Mouse (Mus musculus) limb, embryonic 11.5 days (tissue): ENCODE measurements around the gene Pam16. TPM values are rescaled to one million over a fixed set of nuclear protein-coding genes. Genes with fewer than 3 reads are reported as not detected.
A peak's percentile ranks its signal among the peaks of the same experiment; 100 is the strongest.

Source experiments
- ATAC-seq: fragments of 200-750 bp; cut with Nextera tagmentation; 2 replicates; pipeline ENCODE4 v1.8.0; 2017; ENCODE audit warnings: low read depth; ENCODE audit not compliant: insufficient number of reproducible peaks, low FRiP score, low TSS enrichment
- DNase-seq: peaks from one replicate; pipeline ENCODE4 v3.0.0-alpha.2; 2015; ENCODE audit warnings: low spot score
- H3K27ac ChIP-seq: fragments of 300-500 bp; sonication (generic); replicated peaks from 2 replicates; pipeline ENCODE4 v1.5.1; 2014; ENCODE audit warnings: low read depth, mild to moderate bottlenecking, low read length
- H3K27me3 ChIP-seq: fragments of 300-500 bp; sonication (generic); 2 replicates; pipeline ENCODE4 v1.6.1; 2014; ENCODE audit warnings: mild to moderate bottlenecking, low read length, mixed read lengths; ENCODE audit not compliant: control insufficient read depth, insufficient read depth
- H3K36me3 ChIP-seq: fragments of 300-500 bp; sonication (generic); 2 replicates; pipeline ENCODE4 v1.6.1; 2014; ENCODE audit warnings: mild to moderate bottlenecking, low read length, moderate library complexity, mixed read lengths; ENCODE audit not compliant: control insufficient read depth, insufficient read depth
- H3K4me1 ChIP-seq: fragments of 300-500 bp; sonication (generic); 2 replicates; pipeline ENCODE4 v1.6.1; 2014; ENCODE audit warnings: low read length, mixed read lengths; ENCODE audit not compliant: control insufficient read depth, insufficient read depth
- H3K4me2 ChIP-seq: fragments of 300-500 bp; sonication (generic); 2 replicates; pipeline ENCODE4 v1.6.1; 2014; ENCODE audit warnings: low read depth, mild to moderate bottlenecking, moderate library complexity; ENCODE audit not compliant: severe bottlenecking
- H3K4me3 ChIP-seq: fragments of 300-500 bp; sonication (generic); 2 replicates; pipeline ENCODE4 v1.5.1; 2014; ENCODE audit warnings: low read depth, low read length
- H3K9ac ChIP-seq: fragments of 300-500 bp; sonication (generic); 2 replicates; pipeline ENCODE4 v1.6.1; 2014; ENCODE audit warnings: mild to moderate bottlenecking, low read length
- H3K9me3 ChIP-seq: fragments of 300-500 bp; sonication (generic); 2 replicates; pipeline ENCODE4 v1.6.1; 2016; ENCODE audit warnings: low read length; ENCODE audit not compliant: control insufficient read depth
- WGBS: fragments of 180-500 bp; shearing (Covaris S2); extraction: QIAGEN DNeasy Blood & Tissue Kit; methylation state at CpG from one replicate; pipeline ENCODE4 v1.1.7; 2014; 5-methylcytosine and 5-hydroxymethylcytosine counted together
- polyA plus RNA-seq: library from polyadenylated mRNA; unstranded; fragments of >200 nt; fragmentation: Nextera tagmentation; extraction: Ambion mirVana; gene quantifications from 2 replicates; pipeline ENCODE4 v1.2.1, GENCODE M21; 2014

The Pam16 gene
- polyA plus RNA-seq, 1 experiment from 2014 or later = 115 TPM

GRCm38 (mm10) chr16:4613736-4614135, 11.1 kb downstream of the Pam16 start:
- no peaks in the 10 kb centered on the region for H3K27me3 ChIP-seq

GRCm38 (mm10) chr16:4611676-4612075, 13.1 kb downstream of the Pam16 start:
- Histone ChIP-seq H3K4me1 (peaks cover 11% of the 10 kb centered on the region), H3K27ac (no peak overlapping the region), H3K9me3 (no peaks in the 10 kb centered on the region), H3K9ac (no peak overlapping the region), H3K36me3 (peaks cover 26% of the 10 kb centered on the region), H3K4me2 (no peak overlapping the region), H3K4me3 (no peak overlapping the region), H3K27me3 (no peaks in the 10 kb centered on the region)
- DNase-seq (no peak), ATAC-seq (no peak)
- WGBS = 94% methylated on average over 7 of the region's 7 CpGs

More at GRCm38 (mm10) chr16:4613736-4614135, 11.1 kb downstream of the Pam16 start:
- no peaks in the 10 kb centered on the region for H3K4me1 ChIP-seq
- no peak overlapping the region for H3K9ac ChIP-seq
- H3K4me3 ChIP-seq = no peak overlapping the region
- peaks cover 31% of the 10 kb centered on the region for H3K36me3 ChIP-seq
- H3K27ac ChIP-seq = no peak overlapping the region
- 91% methylated on average over 9 of the region's 9 CpGs for WGBS
- DNase-seq (no peak), ATAC-seq (no peak)
- H3K4me2 ChIP-seq = no peak overlapping the region
- 0 out of 2 replicates have a peak, but pooled peaks cover 2% of the 10 kb centered on the region for H3K9me3 ChIP-seq

- H3K4me2 ChIP-seq = no peak overlapping the region
- peaks cover 26% of the 10 kb centered on the region for H3K36me3 ChIP-seq
- H3K27me3 ChIP-seq = no peaks in the 10 kb centered on the region
- no peak overlapping the region for H3K9ac ChIP-seq
- ATAC-seq (no peak), DNase-seq (no peak)
- 94% methylated on average over 5 of the region's 5 CpGs for WGBS
- H3K9me3 ChIP-seq = no peaks in the 10 kb centered on the region
- H3K4me3 ChIP-seq = no peak overlapping the region
- no peak overlapping the region for H3K27ac ChIP-seq
- H3K4me1 ChIP-seq = peaks cover 16% of the 10 kb centered on the region
Measured at GRCm38 (mm10) chr16:4611193-4611592, 13.6 kb downstream of the Pam16 start.

- no peak overlapping the region for H3K9ac ChIP-seq
- no peak overlapping the region for H3K4me3 ChIP-seq
- peaks cover 42% of the 10 kb centered on the region for H3K4me1 ChIP-seq
- no peak overlapping the region for H3K27ac ChIP-seq
- peaks cover 16% of the 10 kb centered on the region for H3K36me3 ChIP-seq
- ATAC-seq (no peak), DNase-seq (no peak)
- H3K4me2 ChIP-seq = no peak overlapping the region
- H3K9me3 ChIP-seq = no peaks in the 10 kb centered on the region
- WGBS = 86% methylated on average over 19 of the region's 19 CpGs
- no peaks in the 10 kb centered on the region for H3K27me3 ChIP-seq
Measured at GRCm38 (mm10) chr16:4608532-4609059, 16.2 kb downstream of the Pam16 start.

GRCm38 (mm10) chr16:4607818-4608531, 16.8 kb downstream of the Pam16 start:
- Histone ChIP-seq H3K4me2 (no peak overlapping the region), H3K27me3 (no peaks in the 10 kb centered on the region), H3K27ac (no peak overlapping the region), H3K4me3 (no peak overlapping the region), H3K9me3 (no peaks in the 10 kb centered on the region), H3K36me3 (peaks cover 10% of the 10 kb centered on the region), H3K9ac (0 out of 2 replicates have a peak overlapping the region, but pooled peaks have one; percentile 8), H3K4me1 (peaks cover 48% of the 10 kb centered on the region)
- 43% methylated on average over 9 of the region's 9 CpGs for WGBS
- ATAC-seq (peak; percentile 18; the same call in 1 of the 2 replicates), DNase-seq (peak; percentile 90)

- no peaks in the 10 kb centered on the region for H3K9me3 ChIP-seq
- H3K4me2 ChIP-seq = no peak overlapping the region
- H3K9ac ChIP-seq = no peak overlapping the region
- no peak overlapping the region for H3K4me3 ChIP-seq
- no peaks in the 10 kb centered on the region for H3K27me3 ChIP-seq
- no peak overlapping the region for H3K27ac ChIP-seq
- peaks cover 62% of the 10 kb centered on the region for H3K4me1 ChIP-seq
- 43% methylated on average over 5 of the region's 5 CpGs for WGBS
- DNase-seq (no peak), ATAC-seq (no peak)
- peaks cover 5% of the 10 kb centered on the region; the same call in 1 of the 2 replicates for H3K36me3 ChIP-seq
Measured at GRCm38 (mm10) chr16:4606431-4607084, 18.2 kb downstream of the Pam16 start.

GRCm38 (mm10) chr16:4605514-4606131, 19.2 kb downstream of the Pam16 start:
- whole genome bisulfite sequencing = 41% methylated on average over 12 of the region's 13 CpGs
- H3K4me1 ChIP-seq = peaks cover 71% of the 10 kb centered on the region
- no peaks in the 10 kb centered on the region for H3K27me3 ChIP-seq
- no peak overlapping the region for H3K4me3 ChIP-seq
- ATAC-seq = no peak
- no peak overlapping the region for H3K4me2 ChIP-seq
- peak overlapping the region; percentile 50 for H3K27ac ChIP-seq
- no peaks in the 10 kb centered on the region for H3K9me3 ChIP-seq
- H3K9ac ChIP-seq = no peak overlapping the region
- no peak for DNase-seq
- H3K36me3 ChIP-seq = no peaks in the 10 kb centered on the region

GRCm38 (mm10) chr16:4604293-4604837, 20.4 kb downstream of the Pam16 start:
- Histone ChIP-seq H3K27ac (peak overlapping the region; percentile 90), H3K9me3 (no peaks in the 10 kb centered on the region), H3K4me3 (no peak overlapping the region), H3K4me2 (peak overlapping the region; percentile 5; the same call in 1 of the 2 replicates), H3K36me3 (no peaks in the 10 kb centered on the region), H3K4me1 (peaks cover 77% of the 10 kb centered on the region), H3K27me3 (no peaks in the 10 kb centered on the region), H3K9ac (0 out of 2 replicates have a peak overlapping the region, but pooled peaks have one; percentile 17)
- ATAC-seq (no peak), DNase-seq (no peak)
- 73% methylated on average over 11 of the region's 11 CpGs for WGBS
